Mouse (Mus musculus): ENCODE results near the gene Fam189a1.
A peak's percentile ranks its signal among the peaks of the same experiment; 100 is the strongest.

- TF ChIP-seq USF1 (IDR thresholded peaks at IDR 0.05; ENCODE audit: low read depth): no peak
- TF ChIP-seq CTCF (IDR thresholded peaks at IDR 0.05; ENCODE audit: control insufficient read depth, insufficient read depth, insufficient read length): no peak
- no peak for TF ChIP-seq MYOG (IDR thresholded peaks at IDR 0.05; ENCODE audit: control insufficient read depth, extremely low read depth, insufficient read length)
- TF ChIP-seq MYOD1 (IDR thresholded peaks at IDR 0.05; ENCODE audit: control insufficient read depth, insufficient read length, low read depth): peak; percentile 45
- no peak for TF ChIP-seq FOSL1 (IDR thresholded peaks at IDR 0.05; ENCODE audit: insufficient read depth, low read length, poor library complexity, severe bottlenecking)
- TF ChIP-seq MAX (IDR thresholded peaks at IDR 0.05): no peak
Observed at GRCm38 (mm10) chr7:64997743-64998142, 158.6 kb downstream of the Fam189a1 start.
